Mouse (Mus musculus) myocyte (in vitro differentiated cells): Measurements from ENCODE around the gene Sec62.

Experiments
- CEBPB ChIP-seq: IDR thresholded peaks from 2 replicates; pipeline ENCODE4 v1.6.1; 2011; ENCODE audit warnings: mild to moderate bottlenecking, moderate library complexity; ENCODE audit not compliant: poor library complexity, insufficient read depth, severe bottlenecking
- POLR2A ChIP-seq: IDR thresholded peaks from one replicate; pipeline ENCODE4 v1.6.1; 2011; ENCODE audit warnings: low read depth, mild to moderate bottlenecking, control low read depth, moderate library complexity; ENCODE audit not compliant: insufficient read length
- USF1 ChIP-seq: IDR thresholded peaks from one replicate; pipeline ENCODE4 v1.6.1; 2011; ENCODE audit warnings: low read depth, mild to moderate bottlenecking, control low read depth, moderate library complexity

- TF ChIP-seq USF1 (no peak), POLR2A (no peak), CEBPB (no peak)
These were observed 60.9 kb downstream of the Sec62 start for GRCm38 (mm10) chr3:30853596-30853995.
